Mouse (Mus musculus) MEL (cell line): ENCODE measurements at regions not wholly inside any gene's neighbourhood (a gene's known extent, or its start where the extent isn't known, plus 50 kb on each side); places are given as distances from the start of the nearest gene placed in this dataset.

Experiments used
- DNase-seq: peaks from one replicate; pipeline ENCODE4 v3.0.0; 2011; ENCODE audit warnings: low read depth, low spot score
- H3K27ac ChIP-seq: 2 replicates; pipeline ENCODE4 v1.5.1; 2012; ENCODE audit warnings: low read depth, mild to moderate bottlenecking, control low read depth, low read length, moderate library complexity; ENCODE audit not compliant: control insufficient read depth
- H3K27me3 ChIP-seq, 2 experiments: fragments of 150-350 bp in 1 of 2; sonication (generic) in 1 of 2; 2 replicates each; pipeline ENCODE4 v1.6.1; 2012; ENCODE audit warnings: low read length in 2 of 2, mild to moderate bottlenecking in 2 of 2, improper control_type of control experiment in 1 of 2, moderate library complexity in 1 of 2; ENCODE audit not compliant: insufficient read depth in 2 of 2, control insufficient read depth in 1 of 2
- H3K36me3 ChIP-seq, 2 experiments: 2 replicates each; pipeline ENCODE4 v1.6.1; 2012 to 2014; ENCODE audit warnings: low read length in 2 of 2, improper control_type of control experiment in 1 of 2, inconsistent platforms in 1 of 2, mild to moderate bottlenecking in 1 of 2; ENCODE audit not compliant: insufficient read depth in 2 of 2, control insufficient read depth in 1 of 2
- H3K4me1 ChIP-seq, 2 experiments: fragments of 150-350 bp in 1 of 2; sonication (generic) in 1 of 2; 2 replicates each; pipeline ENCODE4 v1.6.1; 2012; ENCODE audit warnings: low read length in 2 of 2, improper control_type of control experiment in 1 of 2, mild to moderate bottlenecking in 1 of 2; ENCODE audit not compliant: insufficient read depth in 2 of 2, control insufficient read depth in 1 of 2
- H3K4me3 ChIP-seq, 2 experiments: fragments of 150-350 bp in 1 of 2; sonication (generic) in 1 of 2; 2 replicates each; pipeline ENCODE4 v1.5.1; 2012; ENCODE audit warnings: low read depth in 2 of 2, low read length in 2 of 2, mild to moderate bottlenecking in 2 of 2, moderate library complexity in 2 of 2, control low read depth in 1 of 2, improper control_type of control experiment in 1 of 2; ENCODE audit not compliant: control insufficient read depth in 1 of 2, insufficient read depth in 1 of 2
- H3K79me2 ChIP-seq: 2 replicates; pipeline ENCODE4 v1.6.1; 2012; ENCODE audit warnings: mild to moderate bottlenecking, low read length, moderate library complexity; ENCODE audit not compliant: control insufficient read depth, poor library complexity, insufficient read depth
- H3K9ac ChIP-seq: 2 replicates; pipeline ENCODE4 v1.6.1; 2012; ENCODE audit warnings: low read depth, mild to moderate bottlenecking, control low read depth, low read length, moderate library complexity; ENCODE audit not compliant: control insufficient read depth, poor library complexity, severe bottlenecking
- H3K9me3 ChIP-seq: fragments of 150-350 bp; sonication (generic); replicated peaks from 2 replicates; pipeline ENCODE4 v1.6.1; 2012; ENCODE audit warnings: mild to moderate bottlenecking, low read length, improper control_type of control experiment, moderate library complexity; ENCODE audit not compliant: insufficient read depth
- BHLHE40 ChIP-seq: IDR thresholded peaks from 2 replicates; pipeline ENCODE4 v1.6.1; 2012; ENCODE audit warnings: low read depth, mild to moderate bottlenecking, inconsistent platforms, low read length, improper control_type of control experiment, borderline replicate concordance
- CHD1 ChIP-seq: IDR thresholded peaks from 2 replicates; pipeline ENCODE4 v1.6.1; 2012; ENCODE audit warnings: low read depth, mild to moderate bottlenecking, inconsistent platforms, low read length, improper control_type of control experiment
- CHD2 ChIP-seq: IDR thresholded peaks from 2 replicates; pipeline ENCODE4 v1.6.1; 2011; ENCODE audit warnings: low read length, improper control_type of control experiment
- CTCF ChIP-seq, 3 experiments: IDR thresholded peaks in 2 of 3; conservative IDR thresholded peaks in 1 of 3; 2 replicates each; pipeline ENCODE4 v1.5.1; 2011 to 2012; ENCODE audit warnings: low read length in 3 of 3, low read depth in 2 of 3, mild to moderate bottlenecking in 2 of 3, improper control_type of control experiment in 1 of 3, inconsistent platforms in 1 of 3, mixed read lengths in 1 of 3, moderate library complexity in 1 of 3; ENCODE audit not compliant: control insufficient read depth in 1 of 3, insufficient read depth in 1 of 3, poor library complexity in 1 of 3, severe bottlenecking in 1 of 3
- E2F4 ChIP-seq: IDR thresholded peaks from 2 replicates; pipeline ENCODE4 v1.6.1; 2011; ENCODE audit warnings: low read depth, low read length, improper control_type of control experiment, borderline replicate concordance
- ELF1 ChIP-seq: IDR thresholded peaks from 2 replicates; pipeline ENCODE4 v1.6.1; 2014; ENCODE audit warnings: low read depth, mild to moderate bottlenecking, inconsistent platforms, low read length, improper control_type of control experiment, moderate library complexity
- EP300 ChIP-seq, 2 experiments: IDR thresholded peaks; 2 replicates each; pipeline ENCODE4 v1.6.1; 2011; ENCODE audit warnings: improper control_type of control experiment in 2 of 2, low read length in 2 of 2, low read depth in 1 of 2, mild to moderate bottlenecking in 1 of 2
- ETS1 ChIP-seq: IDR thresholded peaks from 2 replicates; pipeline ENCODE4 v1.6.1; 2012; ENCODE audit warnings: low read depth, mild to moderate bottlenecking, inconsistent platforms, low read length, improper control_type of control experiment, moderate library complexity
- GATA1 ChIP-seq: IDR thresholded peaks from 2 replicates; pipeline ENCODE4 v1.6.1; 2011; ENCODE audit warnings: low read depth, low read length, improper control_type of control experiment
- HCFC1 ChIP-seq: IDR thresholded peaks from 2 replicates; pipeline ENCODE4 v1.6.1; 2012; ENCODE audit warnings: low read depth, mild to moderate bottlenecking, inconsistent platforms, low read length, improper control_type of control experiment, moderate library complexity
- JUND ChIP-seq: IDR thresholded peaks from 2 replicates; pipeline ENCODE4 v1.6.1; 2011; ENCODE audit warnings: low read depth, mild to moderate bottlenecking, improper control_type of control experiment, low read length
- KAT2A ChIP-seq: conservative IDR thresholded peaks from 2 replicates; pipeline ENCODE4 v1.6.1; 2012; ENCODE audit warnings: low read depth, low read length, improper control_type of control experiment, inconsistent platforms
- MAFK ChIP-seq: IDR thresholded peaks from 2 replicates; pipeline ENCODE4 v1.6.1; 2011; ENCODE audit warnings: low read depth, mild to moderate bottlenecking, low read length, improper control_type of control experiment, borderline replicate concordance
- MAX ChIP-seq: IDR thresholded peaks from 2 replicates; pipeline ENCODE4 v1.6.1; 2011; ENCODE audit warnings: low read length, improper control_type of control experiment
- MAZ ChIP-seq: IDR thresholded peaks from 2 replicates; pipeline ENCODE4 v1.6.1; 2012; ENCODE audit warnings: low read depth, mild to moderate bottlenecking, inconsistent platforms, low read length, improper control_type of control experiment
- MXI1 ChIP-seq: IDR thresholded peaks from 2 replicates; pipeline ENCODE4 v1.6.1; 2011; ENCODE audit warnings: mild to moderate bottlenecking, low read depth, low read length, improper control_type of control experiment
- MYB ChIP-seq: IDR thresholded peaks from 2 replicates; pipeline ENCODE4 v1.6.1; 2011; ENCODE audit warnings: mild to moderate bottlenecking, low read depth, low read length, improper control_type of control experiment
- MYC ChIP-seq: IDR thresholded peaks from 2 replicates; pipeline ENCODE4 v1.6.1; 2011; ENCODE audit warnings: low read depth, mild to moderate bottlenecking, low read length, improper control_type of control experiment, moderate library complexity
- NELFE ChIP-seq: IDR thresholded peaks from 2 replicates; pipeline ENCODE4 v1.6.1; 2011; ENCODE audit warnings: low read depth, low read length, improper control_type of control experiment
- NRF1 ChIP-seq: IDR thresholded peaks from 2 replicates; pipeline ENCODE4 v1.6.1; 2014; ENCODE audit warnings: low read depth, mild to moderate bottlenecking, inconsistent platforms, low read length, improper control_type of control experiment, moderate library complexity; ENCODE audit not compliant: poor library complexity, insufficient read depth, severe bottlenecking
- POLR2A ChIP-seq, 2 experiments: IDR thresholded peaks; 2 replicates each; pipeline ENCODE4 v1.6.1; 2011 to 2012; ENCODE audit warnings: low read length in 2 of 2, mild to moderate bottlenecking in 2 of 2, control low read depth in 1 of 2, improper control_type of control experiment in 1 of 2, low read depth in 1 of 2, moderate library complexity in 1 of 2; ENCODE audit not compliant: control insufficient read depth in 1 of 2, insufficient read depth in 1 of 2, poor library complexity in 1 of 2
- POLR2AphosphoS5 ChIP-seq: IDR thresholded peaks from 2 replicates; pipeline ENCODE4 v1.6.1; 2012; ENCODE audit warnings: low read depth, borderline replicate concordance, mild to moderate bottlenecking, inconsistent platforms, low read length, moderate library complexity, mixed read lengths
- RAD21 ChIP-seq: IDR thresholded peaks from 2 replicates; pipeline ENCODE4 v1.6.1; 2011; ENCODE audit warnings: mild to moderate bottlenecking, low read depth, low read length, improper control_type of control experiment
- RCOR1 ChIP-seq: IDR thresholded peaks from 2 replicates; pipeline ENCODE4 v1.6.1; 2012; ENCODE audit warnings: low read depth, mild to moderate bottlenecking, inconsistent platforms, low read length, improper control_type of control experiment
- SIN3A ChIP-seq: IDR thresholded peaks from 2 replicates; pipeline ENCODE4 v1.6.1; 2012; ENCODE audit warnings: low read length, improper control_type of control experiment, inconsistent platforms
- SMC3 ChIP-seq: IDR thresholded peaks from 2 replicates; pipeline ENCODE4 v1.6.1; 2011; ENCODE audit warnings: low read depth, low read length, improper control_type of control experiment
- TAL1 ChIP-seq: IDR thresholded peaks from 2 replicates; pipeline ENCODE4 v1.6.1; 2012; ENCODE audit warnings: mild to moderate bottlenecking, inconsistent platforms, low read length, moderate library complexity, mixed read lengths
- TBP ChIP-seq: IDR thresholded peaks from 2 replicates; pipeline ENCODE4 v1.8.0; 2011; ENCODE audit warnings: low read depth, low read length, improper control_type of control experiment
- TCF12 ChIP-seq: IDR thresholded peaks from 2 replicates; pipeline ENCODE4 v1.6.1; 2014; ENCODE audit warnings: low read depth, mild to moderate bottlenecking, inconsistent platforms, low read length, improper control_type of control experiment, moderate library complexity
- UBTF ChIP-seq: IDR thresholded peaks from 2 replicates; pipeline ENCODE4 v1.6.1; 2012; ENCODE audit warnings: low read depth, mild to moderate bottlenecking, inconsistent platforms, low read length, improper control_type of control experiment, moderate library complexity, borderline replicate concordance; ENCODE audit not compliant: insufficient read depth
- USF1 ChIP-seq: IDR thresholded peaks from 2 replicates; pipeline ENCODE4 v1.6.1; 2014; ENCODE audit warnings: low read depth, mild to moderate bottlenecking, inconsistent platforms, low read length, improper control_type of control experiment, moderate library complexity
- USF2 ChIP-seq, 2 experiments: IDR thresholded peaks; 2 replicates each; pipeline ENCODE4 v1.6.1; 2011 to 2012; ENCODE audit warnings: improper control_type of control experiment in 2 of 2, low read length in 2 of 2, borderline replicate concordance in 1 of 2, inconsistent platforms in 1 of 2, low read depth in 1 of 2, mild to moderate bottlenecking in 1 of 2; ENCODE audit not compliant: insufficient read depth in 1 of 2
- ZC3H11A ChIP-seq: IDR thresholded peaks from 2 replicates; pipeline ENCODE4 v1.6.1; 2012; ENCODE audit warnings: low read depth, mild to moderate bottlenecking, inconsistent platforms, low read length, improper control_type of control experiment
- ZKSCAN1 ChIP-seq: IDR thresholded peaks from 2 replicates; pipeline ENCODE4 v1.6.1; 2012; ENCODE audit warnings: low read depth, mild to moderate bottlenecking, inconsistent platforms, low read length, improper control_type of control experiment, moderate library complexity
- ZNF384 ChIP-seq: IDR thresholded peaks from 2 replicates; pipeline ENCODE4 v1.6.1; 2012; ENCODE audit warnings: low read depth, mild to moderate bottlenecking, inconsistent platforms, low read length, improper control_type of control experiment

GRCm38 (mm10) chr15:36715745-36716685 lies 291.6 kb downstream of the Zfp706 start:
- H3K27ac ChIP-seq: peak overlapping the region; percentile 82
- peaks cover 17 to 30% of the 10 kb centered on the region in 2 experiments for H3K4me1 ChIP-seq
- peak; percentile 91 for DNase-seq
- H3K9me3 ChIP-seq: no peaks in the 10 kb centered on the region
- peaks cover 2% of the 10 kb centered on the region; the same call in 1 of the 2 replicates for H3K79me2 ChIP-seq
- H3K4me3 ChIP-seq: peak overlapping the region; percentile 57 to 70
- peak overlapping the region; percentile 75 for H3K9ac ChIP-seq
- H3K27me3 ChIP-seq: no peaks in the 10 kb centered on the region
- peaks cover 0 to 25% of the 10 kb centered on the region in 2 experiments; a peak in 2 of 4 replicates for H3K36me3 ChIP-seq
- TF ChIP-seq POLR2AphosphoS5 (no peak), GATA1 (peak; percentile 67), NELFE (peak; percentile 47; the same call in 1 of the 2 replicates), MYB (no peak), ELF1 (peak; percentile 34; the same call in 1 of the 2 replicates), POLR2A (IDR thresholded peaks at IDR 0.05; ENCODE audit: control insufficient read depth in 1 of 2, insufficient read depth in 1 of 2, low read depth in 1 of 2, low read length in 2 of 2, poor library complexity in 1 of 2) (peak; percentile 30 to 38; a peak in 1 of 4 replicates), MAZ (no peak), MAFK (peak; percentile 8; the same call in 1 of the 2 replicates), ZC3H11A (peak; percentile 85), EP300 (IDR thresholded peaks at IDR 0.05; ENCODE audit: low read depth in 1 of 2, low read length in 2 of 2) (peak; percentile 34 to 35; a peak in 2 of 4 replicates), TAL1 (no peak), RAD21 (peak; percentile 91), TCF12 (0 out of 2 replicates have a peak, but pooled peaks have one; percentile 37), CHD1 (peak; percentile 96; the same call in 1 of the 2 replicates), TBP (no peak; the same call in 1 of the 2 replicates), USF1 (peak; percentile 84), MYC (peak; percentile 79; the same call in 1 of the 2 replicates), BHLHE40 (peak; percentile 68; the same call in 1 of the 2 replicates), CTCF (IDR thresholded peaks at IDR 0.05 in 2 of 3, conservative IDR thresholded peaks at IDR 0.05 in 1 of 3; ENCODE audit: control insufficient read depth in 1 of 3, insufficient read depth in 1 of 3, low read depth in 2 of 3, low read length in 3 of 3, poor library complexity in 1 of 3, severe bottlenecking in 1 of 3) (peak; percentile 68 to 96 (median 94)), CHD2 (no peak), SMC3 (peak; percentile 88), E2F4 (no peak), MAX (peak; percentile 71), ZKSCAN1 (no peak), ETS1 (peak; percentile 87), NRF1 (no peak), MXI1 (peak; percentile 75), HCFC1 (peak; percentile 29), KAT2A (no peak; the same call in 1 of the 2 replicates), USF2 (IDR thresholded peaks at IDR 0.05; ENCODE audit: borderline replicate concordance in 1 of 2, insufficient read depth in 1 of 2, low read depth in 1 of 2, low read length in 2 of 2) (0 out of 4 replicates have a peak, but pooled peaks of 1 of the 2 experiments have one; percentile 36), RCOR1 (peak; percentile 48), JUND (no peak), ZNF384 (peak; percentile 52), UBTF (no peak), SIN3A (peak; percentile 87)
